Mouse (Mus musculus): Measurements from ENCODE around the gene Epha5.

DNA sequence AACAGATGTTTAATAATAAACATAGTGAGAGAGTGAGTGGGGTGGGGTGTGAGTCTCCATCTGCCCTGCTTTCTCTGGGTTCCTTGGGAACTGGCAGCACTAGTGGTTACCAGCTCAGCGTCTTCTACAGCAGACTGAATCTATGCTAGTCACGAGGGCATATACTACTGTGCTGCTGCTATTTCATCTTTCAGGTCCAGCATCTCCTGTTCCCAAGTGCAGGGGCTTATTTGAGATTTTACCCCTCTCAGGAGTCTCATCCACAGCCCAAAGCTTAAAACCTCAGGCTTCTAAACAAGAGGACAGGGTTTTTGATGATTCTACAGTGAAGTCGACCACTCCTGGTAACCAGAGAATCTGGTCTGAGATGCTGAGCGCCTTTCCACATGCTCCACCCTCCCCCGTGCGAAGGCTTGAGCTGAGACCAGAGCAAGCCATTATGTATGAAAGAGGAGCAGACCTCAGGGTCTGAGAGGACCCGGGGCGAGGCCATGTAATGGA lies 2.2 kb downstream of the Epha5 start:
- TF ChIP-seq CTCF (IDR thresholded peaks at IDR 0.05; ENCODE audit: insufficient read depth, low read depth, low read length) (no peak), POLR2A (IDR thresholded peaks at IDR 0.05; ENCODE audit: insufficient read depth, low read depth, low read length) (no peak)
